Mouse (Mus musculus): ENCODE measurements around the gene Maml1.

- TF ChIP-seq CTCF (conservative IDR thresholded peaks at IDR 0.05; ENCODE audit: insufficient read depth, insufficient read length, low read depth, low read length) (no peak), POLR2A (IDR thresholded peaks at IDR 0.05; ENCODE audit: low read depth, low read length) (no peak)
Measured at GRCm38 (mm10) chr11:50336126-50336525, 44.0 kb upstream of the Maml1 start.
